Mouse (Mus musculus) brain, adult 2 months (tissue): ENCODE data around the gene Vcp.
A peak's percentile ranks its signal among the peaks of the same experiment; 100 is the strongest.

Experiments
- DNase-seq: peaks from one replicate; pipeline ENCODE4 v3.0.0; 2011; ENCODE audit warnings: low read depth, low spot score

Vcp gene

DNA sequence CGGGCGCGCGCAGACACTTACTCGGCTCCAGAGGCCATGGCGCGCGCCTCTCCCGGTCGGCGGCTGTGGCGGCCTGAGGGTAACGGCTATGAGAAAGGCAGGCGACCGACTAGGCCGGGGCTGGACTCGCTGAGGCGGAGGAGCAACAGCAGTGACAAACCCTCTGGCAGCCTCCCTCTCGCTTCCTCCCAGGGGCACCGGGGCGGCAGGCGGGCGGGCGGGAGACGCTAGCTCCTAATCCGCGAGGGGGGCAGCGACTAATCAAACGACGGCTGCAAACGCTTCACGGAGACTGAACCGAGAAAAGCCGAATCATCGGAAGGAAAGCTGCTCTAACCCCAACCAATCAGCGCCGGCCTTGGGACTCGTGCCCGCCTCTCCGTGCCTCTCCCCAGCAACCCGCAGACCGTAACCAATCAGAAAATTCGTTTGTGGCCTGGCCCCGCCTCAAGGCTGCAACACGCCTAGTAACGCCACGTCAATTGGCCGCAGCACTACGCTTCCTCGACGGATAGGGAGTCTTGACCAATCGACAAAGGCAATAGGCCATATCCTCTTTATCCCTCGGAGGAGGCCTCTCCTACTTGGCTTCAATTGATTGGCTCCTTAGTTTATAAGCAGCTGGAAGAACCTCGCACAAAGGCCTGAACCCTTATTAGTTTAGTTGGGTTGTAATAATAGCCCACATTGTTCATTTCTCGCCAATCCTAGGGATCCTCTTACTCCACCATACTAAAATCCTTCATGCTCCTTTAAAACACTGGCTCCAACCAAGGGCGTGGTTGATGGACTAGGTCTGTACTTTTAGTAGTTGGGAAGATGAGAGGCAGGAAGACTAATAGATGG lies at the start of gene Vcp:
Vcp (minus strand) TSS at position 367 of the 846 bp plus-strand sequence.
- DNase-seq = peak; percentile 100

DNA sequence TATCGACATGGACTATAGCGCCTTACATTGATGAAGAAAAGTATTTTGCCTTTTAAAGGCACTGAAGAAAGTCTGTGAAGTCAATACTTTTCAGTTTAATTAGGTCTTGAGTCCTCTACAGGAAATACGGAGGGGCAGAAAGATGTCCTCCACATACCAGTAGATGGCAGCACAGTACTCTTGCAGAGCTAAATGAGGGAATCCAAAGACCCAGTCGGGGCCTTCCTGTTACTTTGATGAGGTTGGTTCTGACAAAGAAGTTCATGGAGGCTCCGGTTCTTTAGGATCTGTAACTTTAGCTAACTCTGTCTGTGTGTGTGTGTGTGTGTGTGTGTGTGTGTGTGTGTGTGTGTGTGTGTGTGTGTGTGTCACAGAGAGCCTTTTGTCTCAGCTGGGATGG lies 46.9 kb upstream of the Vcp start:
- DNase-seq = peak; percentile 93

DNA sequence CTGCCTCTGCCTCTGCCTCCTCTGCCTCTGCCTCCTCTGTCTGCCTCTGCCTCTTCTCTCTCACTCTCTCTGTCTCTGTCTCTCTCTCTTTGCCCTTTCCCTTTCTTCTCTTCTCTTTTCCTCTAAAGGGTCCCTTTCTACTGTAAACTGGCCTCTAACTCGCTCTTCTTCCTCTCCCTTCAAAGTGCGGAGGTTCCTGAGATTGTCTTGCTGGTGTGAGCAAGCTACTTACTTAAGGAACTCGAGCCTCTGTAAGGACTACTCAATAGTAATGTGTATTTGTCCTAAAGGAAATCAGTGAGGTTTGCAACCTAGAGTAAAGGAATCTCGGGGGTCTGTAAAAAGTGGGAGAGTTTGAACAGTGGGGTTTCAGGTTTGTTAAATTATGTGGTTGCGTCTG lies 46.3 kb upstream of the Vcp start:
- DNase-seq = no peak

DNA sequence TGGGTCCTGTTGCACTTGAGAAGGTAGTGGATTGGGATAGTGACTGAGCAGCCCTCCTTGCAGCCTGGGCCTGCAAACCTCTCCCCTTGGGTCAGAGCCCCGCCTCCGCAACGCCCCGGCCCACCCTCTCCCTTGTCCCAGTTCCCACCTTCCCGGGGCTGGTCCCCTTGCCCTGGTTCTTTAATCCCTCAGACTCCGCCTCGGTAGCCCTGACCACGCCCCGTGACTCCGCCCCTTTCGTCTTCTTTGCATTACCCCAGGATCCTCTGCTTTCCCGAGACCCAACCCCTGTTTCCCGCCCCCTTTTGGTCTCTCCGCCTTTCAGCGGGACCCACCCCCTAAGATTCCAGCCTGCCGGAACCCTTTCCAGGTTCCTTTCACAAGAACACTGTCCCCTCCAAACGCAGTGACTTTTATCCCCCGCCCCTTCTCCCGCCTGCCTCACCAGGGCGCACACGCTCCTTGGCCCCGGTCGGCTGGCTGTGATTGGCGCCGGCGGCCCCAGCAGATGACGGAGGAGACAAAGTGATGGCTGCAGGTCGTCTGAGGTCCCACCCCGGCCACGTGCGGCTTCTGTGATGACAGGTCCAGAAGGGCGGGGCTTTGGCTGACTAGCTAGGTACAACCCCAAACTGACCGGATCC lies 45.5 kb upstream of the Vcp start, which contains the start of gene Fam214b:
Fam214b (minus strand) TSS at position 562 of the 644 bp plus-strand sequence.
- peak; percentile 96 for DNase-seq

DNA sequence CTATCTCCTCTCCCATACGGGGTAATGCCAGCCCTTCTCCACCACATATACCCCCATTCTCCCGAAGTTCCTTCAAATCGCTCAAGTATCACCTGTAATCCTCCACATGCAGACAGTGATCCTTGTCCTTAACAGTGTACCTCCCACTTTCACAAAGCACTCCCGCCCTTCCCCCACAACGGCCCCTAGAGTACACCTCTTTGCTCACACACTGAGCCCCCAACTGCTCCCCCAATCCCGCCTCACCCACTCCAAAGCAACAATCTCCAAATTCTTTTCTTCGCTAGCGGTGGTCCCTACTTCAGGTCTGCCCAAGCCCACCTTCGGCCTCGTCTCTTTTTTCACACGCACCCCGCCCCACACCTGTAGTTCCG lies 45.0 kb upstream of the Vcp start:
- no peak for DNase-seq

DNA sequence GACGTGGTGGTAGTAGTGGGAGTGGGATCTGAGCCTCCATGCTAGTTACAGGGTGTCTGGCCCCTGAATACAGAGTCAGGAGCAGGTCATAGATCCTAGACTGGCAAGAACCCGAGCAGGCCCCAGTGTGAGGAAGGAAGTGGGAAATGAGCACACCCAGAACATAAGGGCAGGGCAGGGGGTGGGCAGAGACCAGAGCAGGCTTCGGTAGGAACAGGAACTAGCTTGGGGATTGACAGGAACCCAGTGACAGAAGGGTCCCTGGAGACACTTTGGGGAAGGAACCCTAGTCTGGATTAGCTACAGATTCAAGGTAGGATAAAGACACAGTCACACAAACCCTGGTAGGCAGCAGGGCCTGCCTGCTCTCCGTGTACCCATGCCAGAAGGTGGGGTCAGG lies 44.4 kb upstream of the Vcp start:
- DNase-seq = no peak

DNA sequence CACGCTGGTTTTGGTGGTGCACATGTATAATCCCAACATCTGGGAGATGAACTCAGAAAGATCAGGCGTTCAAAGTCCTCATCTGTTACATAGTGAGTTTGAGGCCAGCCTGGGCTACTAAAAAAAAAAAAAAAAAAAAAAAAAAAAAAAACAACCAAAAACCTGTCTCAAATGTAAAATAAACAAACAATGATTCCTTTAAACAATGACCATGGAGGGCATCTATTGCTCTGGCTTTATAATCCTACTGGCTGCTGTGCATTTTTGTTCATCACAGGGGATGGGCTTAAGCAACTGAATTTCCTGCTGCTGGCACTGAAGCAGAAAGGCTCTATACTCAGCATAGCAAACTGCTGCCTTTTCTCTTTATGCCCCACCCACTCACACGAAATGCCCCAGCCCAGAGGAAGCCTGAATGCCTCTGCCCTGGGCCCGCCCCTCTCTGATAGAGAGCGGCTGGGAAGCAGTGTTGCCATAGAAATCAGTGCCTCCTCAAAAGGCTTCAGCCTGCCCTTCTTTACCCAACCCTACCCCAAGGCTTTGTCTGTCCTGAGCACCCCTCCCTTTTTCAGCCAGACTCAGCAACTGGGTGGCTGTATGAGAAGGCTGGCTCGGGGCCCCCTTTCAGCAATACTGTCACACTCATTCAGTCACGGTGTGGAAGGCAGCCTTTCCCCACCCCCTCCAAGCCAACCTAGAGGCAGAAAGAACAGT lies 43.5 kb upstream of the Vcp start:
- peak; percentile 75 for DNase-seq

DNA sequence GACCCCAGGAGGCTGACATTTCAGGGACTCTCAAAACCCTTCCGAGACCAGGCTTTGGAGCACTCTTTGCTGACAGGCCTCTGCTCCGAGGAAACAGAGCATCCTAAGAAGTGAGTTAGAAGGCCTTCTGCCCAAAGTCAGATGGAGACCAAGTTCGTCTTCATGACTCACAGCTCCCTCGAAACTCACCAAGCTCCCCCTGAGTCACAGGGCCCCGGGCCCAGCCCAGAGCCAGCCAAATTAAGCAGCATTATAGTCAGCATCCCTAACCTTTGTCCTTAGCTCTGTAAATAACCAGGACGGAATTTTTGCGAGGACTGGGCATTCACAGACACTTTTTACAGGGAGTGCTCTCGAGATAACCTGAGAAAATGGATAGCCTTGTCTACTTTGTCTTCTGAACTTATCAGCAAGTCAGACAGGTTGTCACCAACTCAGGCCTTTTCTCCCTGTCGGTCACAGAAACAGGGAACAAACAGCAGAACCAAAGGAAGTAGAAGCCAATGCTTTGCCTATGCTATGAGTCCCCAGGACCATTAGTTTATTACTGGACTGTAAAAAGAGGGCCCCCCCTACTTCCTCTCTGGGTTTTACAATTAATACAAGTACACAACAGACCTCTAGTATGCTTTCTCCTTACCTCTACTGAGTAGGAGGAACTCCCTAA lies 40.7 kb upstream of the Vcp start:
- DNase-seq = peak; percentile 48

DNA sequence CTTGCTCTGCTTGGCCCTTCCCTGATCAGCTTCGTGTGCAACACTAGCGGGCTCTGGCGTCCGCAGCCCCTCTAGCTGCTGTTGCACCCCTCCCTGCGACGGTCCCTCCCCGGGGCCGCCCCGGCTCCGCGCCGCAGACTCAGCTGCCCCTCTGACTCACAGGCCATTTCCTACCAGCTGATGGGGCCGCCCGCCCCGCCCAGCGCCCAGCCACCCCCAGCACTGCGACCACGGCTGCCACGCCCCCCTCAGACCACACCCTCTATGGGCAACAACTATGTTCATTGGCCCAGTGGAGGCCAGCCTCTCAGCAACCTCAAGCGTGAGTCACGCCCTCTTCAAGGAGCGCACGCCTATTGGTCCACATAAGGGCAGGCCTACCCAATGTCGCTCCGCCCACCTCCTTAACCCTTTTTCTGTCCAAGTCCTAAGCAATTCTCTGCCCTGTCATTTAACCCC lies 39.8 kb upstream of the Vcp start:
- peak; percentile 99 for DNase-seq

DNA sequence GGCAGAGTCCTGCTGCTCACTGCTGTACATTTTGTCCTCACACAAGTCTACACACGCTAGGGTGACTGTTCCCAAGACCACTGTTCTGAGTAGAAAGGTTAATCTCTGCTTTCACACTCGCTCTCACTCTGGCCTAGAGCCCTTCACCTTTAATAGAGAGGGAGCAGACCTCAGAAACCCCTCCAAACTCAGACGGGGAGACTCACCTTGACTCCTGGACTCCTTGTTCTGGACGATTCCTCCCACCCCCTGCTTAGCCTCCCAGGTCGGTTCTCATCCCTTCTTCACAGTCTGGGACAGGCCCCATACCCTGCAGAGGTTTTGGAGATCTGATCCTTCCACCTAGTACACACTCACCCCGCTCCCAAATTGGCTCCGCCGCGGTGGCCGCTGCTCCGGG lies 39.3 kb upstream of the Vcp start:
- DNase-seq = no peak

DNA sequence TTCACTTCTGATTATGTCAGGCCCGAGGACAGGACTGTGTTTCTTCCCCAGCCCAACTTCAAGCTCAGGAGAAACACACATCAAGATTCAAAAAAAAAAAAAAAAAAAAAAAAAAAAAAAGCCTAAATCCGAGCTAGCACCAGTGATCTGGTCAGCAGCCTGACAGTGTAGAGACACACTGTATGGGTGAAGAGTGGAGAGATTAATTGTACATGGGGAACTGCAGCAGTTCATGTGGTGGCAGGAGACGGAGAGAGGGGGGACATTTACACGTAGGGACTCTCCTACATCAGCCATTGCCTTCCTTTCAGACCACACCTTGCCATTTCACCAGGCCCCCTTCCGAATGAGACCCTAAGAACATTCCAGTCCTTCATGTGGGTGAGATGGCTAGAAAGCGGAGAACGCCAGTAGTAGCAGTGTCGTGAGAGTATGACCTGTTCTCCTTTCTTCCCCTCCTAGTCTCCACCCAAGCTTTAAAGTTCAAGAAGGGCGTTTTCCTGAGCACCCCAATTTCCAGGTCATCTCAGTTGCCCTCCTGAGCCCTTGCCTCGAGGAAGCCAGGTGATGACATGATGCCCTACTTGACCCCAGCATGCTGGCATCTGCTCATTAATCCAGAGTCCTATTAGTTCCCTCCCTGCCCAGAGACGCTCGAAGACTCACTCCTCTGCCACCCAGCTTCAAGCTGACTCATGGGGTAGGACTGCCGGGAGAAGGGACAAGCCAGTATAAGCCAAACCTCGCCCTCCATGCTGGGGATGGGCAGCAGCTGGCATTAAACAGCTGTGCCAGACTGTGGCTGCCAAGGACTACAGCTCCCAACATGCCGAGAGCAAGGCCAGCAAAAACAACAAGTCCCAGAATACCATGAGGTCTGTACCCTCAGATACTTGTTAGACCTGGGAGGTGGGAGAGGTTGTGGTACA lies 38.5 kb upstream of the Vcp start:
- DNase-seq = peak; percentile 87

DNA sequence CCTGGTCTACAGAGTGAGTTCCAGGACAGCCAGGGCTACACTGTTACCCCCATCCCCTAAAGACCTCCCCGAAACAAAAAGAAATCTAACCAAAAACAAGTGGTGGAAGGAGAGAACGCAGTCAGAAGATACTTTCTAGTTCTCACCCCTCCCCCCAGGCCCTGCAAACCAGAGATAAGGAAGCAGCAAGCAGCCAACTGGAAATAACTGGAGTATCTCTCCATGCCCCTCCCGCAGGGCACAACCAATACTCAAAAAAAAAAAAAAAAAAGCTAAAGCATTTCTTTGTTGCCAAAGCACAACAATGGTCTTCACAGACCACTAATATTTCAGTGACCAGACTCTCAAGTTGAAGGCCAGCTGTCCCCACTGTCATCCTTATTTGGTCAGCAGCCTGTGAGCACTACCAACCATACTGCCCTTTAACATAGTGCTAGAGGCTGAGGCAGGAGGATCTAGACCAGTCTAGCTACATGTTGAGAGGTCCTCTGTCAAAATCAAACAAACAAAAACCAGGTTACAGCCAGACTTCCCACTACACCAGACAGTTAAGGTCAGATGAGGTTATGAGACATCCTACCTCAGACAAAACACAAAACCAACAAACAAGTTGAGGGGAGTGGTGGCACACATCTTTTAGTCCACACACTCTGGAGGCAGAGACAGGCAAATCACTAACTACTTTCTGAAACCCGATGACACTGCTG lies 37.7 kb upstream of the Vcp start:
- no peak for DNase-seq

DNA sequence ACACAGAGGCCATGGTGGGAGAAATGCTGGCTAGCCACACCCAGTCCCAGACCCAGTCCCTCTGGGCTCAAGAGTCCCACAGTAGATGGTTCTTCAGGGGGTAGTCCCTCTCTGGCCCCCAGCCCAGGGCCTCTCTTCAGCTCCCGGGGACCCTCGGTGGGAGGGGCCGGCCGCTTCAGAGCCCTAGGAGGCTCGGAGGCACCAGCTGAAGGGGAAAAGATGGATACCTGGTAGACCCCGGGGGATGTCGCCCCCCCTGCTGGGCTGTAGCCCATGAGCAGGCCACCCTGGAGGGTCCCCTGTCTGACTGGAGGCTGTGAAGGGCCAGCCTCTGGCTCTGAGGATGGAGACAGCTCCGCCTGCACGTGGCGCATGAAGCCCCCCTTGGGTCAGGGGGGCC lies 36.0 kb upstream of the Vcp start:
- DNase-seq = no peak

DNA sequence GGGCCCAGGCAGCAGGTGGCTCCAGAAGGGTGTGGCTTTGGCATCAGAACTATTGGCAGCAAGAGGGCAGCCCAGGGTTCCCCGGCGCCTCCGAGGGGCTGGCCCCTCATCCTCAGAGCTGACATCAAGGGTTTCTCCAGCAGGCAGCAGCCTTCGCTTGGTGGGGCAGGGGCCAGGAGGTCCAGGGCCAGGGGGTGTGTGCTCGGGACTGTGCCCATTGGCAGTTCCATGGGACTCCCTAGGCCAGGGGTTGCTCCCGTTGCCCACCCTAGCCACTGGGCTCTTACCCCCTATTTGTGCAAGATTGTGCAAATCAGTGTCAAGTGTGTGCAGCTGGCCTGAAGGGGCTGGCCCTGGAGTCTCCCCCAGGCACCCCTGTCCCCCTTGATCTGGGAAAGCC lies 35.5 kb upstream of the Vcp start:
- DNase-seq = no peak

DNA sequence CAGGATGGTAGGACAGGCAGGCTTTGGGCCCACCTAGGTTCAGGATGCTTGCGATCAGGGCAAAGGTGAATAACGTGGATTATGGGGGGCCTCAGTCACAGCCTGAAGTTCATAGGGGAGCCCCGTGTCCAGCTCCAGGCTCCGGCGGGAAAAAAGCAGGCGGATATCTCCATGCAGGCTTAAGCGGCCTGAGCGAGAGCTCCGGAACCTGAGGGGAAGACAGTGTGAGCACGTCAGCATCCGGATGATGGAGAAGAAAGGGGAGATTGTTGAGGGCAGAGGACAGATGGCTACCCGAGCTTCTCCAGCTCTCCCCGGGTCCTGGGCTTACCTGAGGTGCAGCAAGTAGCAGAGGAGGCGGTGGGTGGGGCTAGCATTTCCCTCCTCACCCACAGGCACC lies 33.2 kb upstream of the Vcp start:
- no peak for DNase-seq

DNA sequence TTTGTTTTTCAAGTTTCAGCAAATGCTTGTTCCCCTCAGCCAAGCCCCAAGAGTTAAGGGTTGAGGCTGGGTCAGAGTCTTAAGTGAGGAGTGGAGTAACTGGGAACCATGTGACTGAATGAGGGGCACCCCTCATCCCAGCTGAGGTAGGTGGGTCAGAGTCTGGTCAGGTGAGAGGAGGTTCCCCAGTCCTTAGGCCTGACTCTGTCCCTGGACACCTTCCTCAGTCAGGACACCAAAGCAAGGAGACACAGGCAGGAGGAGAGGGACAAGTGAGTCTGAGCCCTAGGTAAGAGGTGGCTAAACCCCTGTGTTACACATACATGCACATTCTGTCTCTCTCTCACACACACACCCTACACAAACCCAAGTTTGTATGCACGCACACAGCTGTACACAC lies 32.2 kb upstream of the Vcp start:
- DNase-seq = no peak

DNA sequence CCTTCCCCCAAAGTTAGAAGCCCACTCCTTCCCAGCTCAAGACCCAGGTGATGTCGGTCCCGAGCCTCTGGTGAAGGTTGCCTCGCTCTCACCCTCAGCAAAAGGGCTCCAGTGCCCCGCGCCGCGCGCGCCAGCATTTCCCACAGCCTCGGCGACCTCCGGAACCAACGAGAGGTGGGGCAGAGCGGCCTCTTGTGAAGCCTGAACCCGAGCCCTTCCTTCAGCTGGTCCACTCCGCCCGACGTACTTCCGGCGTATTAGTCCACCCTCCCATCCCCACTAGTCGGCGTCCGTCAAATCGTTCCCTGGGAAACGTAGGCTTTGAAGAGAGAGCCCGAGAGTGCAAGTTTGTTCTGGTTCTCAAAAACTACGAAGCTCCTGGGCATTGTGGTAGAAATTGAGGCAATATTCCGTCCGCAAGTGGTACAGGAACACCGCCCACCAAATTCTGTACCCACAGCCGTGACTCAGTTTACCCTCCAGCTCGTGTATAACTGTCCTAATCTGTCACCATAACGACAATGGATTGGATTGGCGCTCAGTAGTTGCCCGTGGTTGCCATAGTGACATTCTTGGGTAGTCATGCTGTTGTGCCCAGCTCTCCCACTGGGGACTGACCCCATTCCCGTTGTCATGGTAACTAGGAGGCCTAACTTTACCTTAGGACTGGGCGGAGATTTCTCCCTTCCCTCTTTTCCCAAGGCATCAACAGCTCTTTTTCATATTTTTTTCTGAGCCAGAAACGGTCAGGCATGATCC lies 31.1 kb upstream of the Vcp start, which contains the start of gene Stoml2:
Stoml2 (minus strand) TSS at position 474 of the 759 bp plus-strand sequence.
- DNase-seq = peak; percentile 99

DNA sequence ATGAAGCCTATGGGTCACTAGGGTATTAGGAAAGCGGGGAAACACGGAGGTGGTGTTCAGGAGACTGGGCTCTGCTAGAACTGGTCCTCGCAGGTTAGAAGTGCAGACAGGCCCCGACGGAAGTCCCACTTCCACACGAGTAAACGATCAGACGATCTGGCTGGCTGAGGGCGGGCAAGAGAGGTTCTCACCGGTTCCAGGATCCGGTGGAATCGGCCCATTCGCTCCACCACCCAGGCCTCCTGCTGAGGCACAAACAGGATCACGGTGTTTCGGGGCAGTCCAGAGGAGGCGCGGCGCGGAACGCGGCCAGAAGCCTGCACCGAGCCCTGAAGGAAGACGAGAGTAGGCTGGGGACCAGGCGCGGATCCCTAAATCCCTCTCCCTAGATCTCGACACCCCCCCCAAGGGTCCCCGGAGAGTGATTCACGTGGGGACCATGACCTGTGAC lies 30.5 kb upstream of the Vcp start:
- DNase-seq = no peak

DNA sequence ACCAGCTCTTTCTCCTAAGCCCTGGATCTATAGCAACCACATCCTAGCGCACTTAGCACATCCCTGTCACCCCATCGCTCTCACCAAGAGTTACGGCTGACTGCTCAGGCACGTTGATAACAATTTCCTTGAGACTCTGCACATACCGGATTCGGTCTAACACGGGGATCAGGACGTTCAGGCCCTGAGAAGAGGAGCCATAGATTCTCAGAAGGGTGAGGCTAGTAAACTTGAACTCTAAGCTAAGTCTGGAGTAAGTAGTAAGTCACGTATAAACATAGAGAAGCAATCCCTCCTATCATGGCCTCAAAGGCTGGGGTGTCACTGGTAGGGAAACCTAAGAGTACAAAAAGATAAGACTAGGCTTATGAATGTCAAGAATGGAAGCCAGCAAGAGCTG lies 30.0 kb upstream of the Vcp start:
- DNase-seq = no peak
